ENCODE assay signal across 13 mouse cellular contexts in the genomic region with DNA sequence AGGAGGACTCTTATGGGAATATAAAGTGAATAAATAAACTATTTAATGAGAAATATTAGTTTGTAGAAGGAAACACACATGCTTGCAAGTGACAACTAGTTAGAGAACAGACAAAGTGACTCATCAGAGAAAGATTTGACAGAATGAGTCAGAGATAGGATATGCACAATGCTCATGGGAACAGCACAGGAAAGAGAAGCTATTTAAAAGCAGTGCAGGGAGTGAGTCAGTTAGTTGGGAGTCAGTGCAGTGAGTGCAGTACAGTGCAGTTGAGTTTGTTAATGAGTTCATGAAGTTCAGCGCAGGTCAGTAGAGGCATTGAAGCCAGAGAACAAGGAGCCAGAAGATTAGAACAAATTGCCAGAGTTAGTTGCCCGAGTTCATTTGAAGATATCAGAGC.
A peak's percentile ranks its signal among the peaks of the same experiment; 100 is the strongest.
DNase-seq lines count a peak whose midpoint lies in the region.
"Had no signal": no experiment of that assay in that cellular context is flagged by ENCODE, and none has a peak within 500 bp of the region (broad histone marks: within the 10 kb centered on the region; RNA-seq: fewer than 3 reads in every experiment).

No protein-coding gene starts in this region.

- peak; percentile 2 for DNase-seq in kidney, adult 9 months
- DNase-seq in kidney, postnatal 10 days: no peak
- DNase-seq in Muller cell, postnatal 12 days (ENCODE audit: inconsistent ontology term): peak; percentile 75
- DNase-seq in brain, adult 2 months (ENCODE audit: low read depth, low spot score): peak; percentile 55
- DNase-seq in spleen, postnatal 4 days (ENCODE audit: low spot score in 2 of 2): no peak
- no peak for DNase-seq in heart, adult 8-10 months (ENCODE audit: low spot score)
- no peak for DNase-seq in lung, postnatal 14 days
- DNase-seq: adrenal gland, postnatal 10 days; B cell, adult 2 months; cerebellum, adult 2 months; cerebellum, postnatal 10 days; gastrocnemius, postnatal 14 days; heart, postnatal 36 days had no signal

Comparison
In these comparisons a context has a peak if more than half of its experiments do, and no peak if none do; other contexts are left out.
1. DNase-seq: peak in kidney, adult 9 months (single experiment), Muller cell, postnatal 12 days (single experiment) and brain, adult 2 months (single experiment); none in kidney, postnatal 10 days (single experiment), spleen, postnatal 4 days (0 of 2), heart, adult 8-10 months (single experiment) and lung, postnatal 14 days (single experiment).